Mouse (Mus musculus): Measurements from ENCODE around the gene Rftn1. TPM values are rescaled to one million over a fixed set of nuclear protein-coding genes. Genes with fewer than 3 reads are reported as not detected.

The Rftn1 gene
- total RNA-seq, 2 experiments from 2014 or later: 11.4 to 16.9 TPM

DNA sequence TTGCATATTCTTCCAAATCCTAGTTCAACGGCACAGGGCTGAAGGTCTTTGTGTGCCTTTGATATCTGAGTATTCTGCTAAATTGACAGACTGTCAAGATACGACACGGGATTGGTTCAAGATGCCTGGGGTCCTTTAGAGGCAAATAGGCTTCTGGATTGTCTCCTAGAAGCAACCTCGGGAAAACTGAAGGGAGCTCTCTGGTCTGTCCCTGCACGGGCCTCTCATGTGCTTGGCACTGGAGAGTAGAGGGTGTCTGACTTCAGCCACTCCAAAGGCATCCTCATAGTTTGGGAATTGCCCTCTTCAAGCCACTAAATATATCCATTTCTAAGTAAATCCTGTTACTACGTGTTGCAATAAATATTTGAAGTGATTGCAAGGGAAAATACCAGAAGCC, 98.6 kb downstream of the Rftn1 start:
- DNase-seq: no peak
- H3K4me3 ChIP-seq: no peak overlapping the region
- no peak for TF ChIP-seq CTCF (IDR thresholded peaks at IDR 0.05)
- peak overlapping the region; percentile 76 for H3K27ac ChIP-seq
- intact Hi-C loops (cut with DNase I): no loop called here

DNA sequence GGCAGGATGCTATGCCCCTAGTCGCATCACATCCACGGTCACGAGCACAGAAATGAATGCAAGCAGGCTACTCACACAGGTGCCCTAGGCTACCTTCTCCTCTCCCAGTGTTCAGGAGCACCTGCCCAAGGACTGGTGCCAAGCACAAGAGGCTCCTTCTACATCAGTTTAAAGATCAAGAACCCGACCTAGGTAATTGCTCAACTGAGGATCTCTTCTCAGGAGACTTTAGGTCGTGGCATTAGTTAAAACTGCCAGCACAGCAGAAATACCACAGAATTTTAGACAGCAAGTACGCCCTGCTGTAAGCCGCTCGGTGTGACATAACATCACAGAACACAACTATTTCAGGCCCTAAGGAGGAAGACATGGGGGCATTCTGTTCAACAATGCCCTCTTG, 100.7 kb downstream of the Rftn1 start:
- Histone ChIP-seq H3K4me3 (no peak overlapping the region), H3K27ac (no peak overlapping the region)
- TF ChIP-seq CTCF (IDR thresholded peaks at IDR 0.05): no peak
- no peak for DNase-seq
- intact Hi-C loops (cut with DNase I): no loop called here

DNA sequence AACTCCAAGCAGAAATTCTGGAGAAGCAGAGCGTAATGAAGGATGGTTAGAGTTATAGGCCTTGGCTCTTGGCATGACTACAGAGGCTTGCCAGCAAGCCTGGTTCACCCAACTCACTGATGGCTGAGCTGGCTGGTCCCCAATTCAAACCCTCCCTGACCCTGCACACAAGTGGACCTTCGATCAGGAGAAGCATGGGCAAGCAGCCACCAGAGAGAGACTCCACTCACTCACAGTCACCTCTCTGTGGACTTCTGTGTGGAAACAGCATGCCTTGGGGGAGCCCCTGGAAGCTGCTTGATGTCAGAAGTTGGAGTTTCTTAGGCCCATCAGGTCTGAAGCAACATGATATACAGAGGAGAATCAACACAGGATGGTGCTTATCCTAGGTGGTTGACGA, 102.4 kb downstream of the Rftn1 start:
- TF ChIP-seq CTCF (IDR thresholded peaks at IDR 0.05): no peak
- H3K4me3 ChIP-seq: no peak overlapping the region
- DNase-seq: no peak
- intact Hi-C loops (cut with DNase I): no loop called here
- H3K27ac ChIP-seq: no peak overlapping the region

DNA sequence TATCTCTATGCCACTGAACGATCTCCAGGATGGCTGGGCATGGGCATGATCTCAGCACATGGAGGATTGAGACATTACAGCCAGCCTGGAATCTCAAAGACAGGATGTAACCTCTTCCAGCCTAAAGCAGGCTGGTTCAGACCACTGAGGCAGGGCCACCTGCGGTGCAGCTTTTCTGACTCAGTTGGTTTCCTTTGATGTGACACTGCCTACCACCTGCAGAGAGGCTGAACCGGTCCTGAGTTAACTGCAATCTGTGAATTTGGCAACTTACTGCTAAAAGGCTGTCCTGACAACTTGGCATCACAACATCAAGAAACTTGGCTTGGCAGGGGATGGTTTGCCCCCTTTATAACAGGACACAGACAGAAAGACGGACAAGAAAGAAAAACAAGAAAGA, 103.6 kb downstream of the Rftn1 start:
- no peak overlapping the region for H3K4me3 ChIP-seq
- TF ChIP-seq CTCF (IDR thresholded peaks at IDR 0.05): no peak
- intact Hi-C loops (cut with DNase I): no loop called here
- no peak for DNase-seq
- no peak overlapping the region for H3K27ac ChIP-seq

DNA sequence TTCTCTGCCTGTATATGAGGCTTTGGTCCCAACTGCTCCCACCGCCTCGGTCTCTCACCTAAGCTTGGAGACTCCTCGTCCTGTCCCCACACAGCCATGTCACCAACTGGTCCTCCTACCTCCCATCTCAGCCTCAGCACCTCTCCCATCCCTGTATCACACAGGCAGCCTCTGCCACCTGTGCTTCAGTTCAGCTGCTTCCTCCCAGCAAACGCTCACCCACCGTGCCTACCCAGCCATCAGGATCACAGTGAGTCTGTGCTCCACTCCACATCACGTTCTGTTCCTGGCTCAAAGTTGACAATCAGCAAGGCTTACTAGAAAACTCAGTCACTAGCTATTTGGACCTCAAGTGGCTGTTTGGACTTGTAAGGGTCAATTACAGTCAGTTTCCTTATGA, 105.8 kb downstream of the Rftn1 start:
- no peak for TF ChIP-seq CTCF (IDR thresholded peaks at IDR 0.05)
- Histone ChIP-seq H3K27ac (no peak overlapping the region), H3K4me3 (no peak overlapping the region)
- no peak for DNase-seq
- intact Hi-C loops (cut with DNase I): no loop called here

DNA sequence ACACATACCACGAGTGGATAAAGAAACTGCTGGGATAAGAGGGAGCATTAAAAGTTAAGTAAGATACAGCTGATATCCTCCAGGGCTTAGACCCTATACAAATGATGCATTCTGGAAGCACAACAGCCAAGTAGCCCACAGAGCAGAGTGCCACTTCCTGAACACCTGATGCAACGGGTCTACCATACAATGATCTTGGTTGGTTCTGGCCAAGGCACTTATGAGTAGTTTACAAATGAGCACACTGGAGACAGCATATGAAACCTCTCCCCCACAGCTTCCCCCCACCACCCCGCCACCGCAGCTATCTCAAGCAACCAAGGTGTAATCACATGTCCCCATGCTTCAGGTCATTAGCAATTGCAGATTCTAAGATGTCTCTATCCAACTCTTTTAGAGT, 106.5 kb downstream of the Rftn1 start:
- no peak for TF ChIP-seq CTCF (IDR thresholded peaks at IDR 0.05)
- Histone ChIP-seq H3K4me3 (no peak overlapping the region), H3K27ac (no peak overlapping the region)
- no peak for DNase-seq
- intact Hi-C loops (cut with DNase I): no loop called here

DNA sequence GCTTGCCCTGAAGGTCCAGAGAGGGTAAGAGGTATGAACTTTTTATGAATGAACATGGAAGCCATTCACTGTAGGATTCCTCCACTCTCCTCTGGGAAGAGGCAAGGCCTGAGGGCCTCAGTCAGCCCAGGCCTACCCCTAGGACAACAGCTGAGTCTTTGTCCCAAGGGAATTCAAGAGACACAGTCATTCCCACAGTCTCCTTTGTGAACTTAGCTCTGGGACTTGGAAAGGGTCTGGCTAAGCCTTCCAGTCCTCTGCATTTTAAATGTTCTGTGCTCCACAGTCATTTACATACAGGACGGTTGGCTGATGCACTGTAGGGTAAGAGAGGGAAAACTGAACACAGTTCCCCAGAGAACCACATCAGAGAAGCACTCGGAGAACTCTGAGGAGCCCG, 107.5 kb downstream of the Rftn1 start:
- peak overlapping the region; percentile 20; the same call in 1 of the 2 replicates for H3K27ac ChIP-seq
- no peak for TF ChIP-seq CTCF (IDR thresholded peaks at IDR 0.05)
- no peak overlapping the region for H3K4me3 ChIP-seq
- DNase-seq: no peak
- intact Hi-C loops (cut with DNase I): no loop called here

DNA sequence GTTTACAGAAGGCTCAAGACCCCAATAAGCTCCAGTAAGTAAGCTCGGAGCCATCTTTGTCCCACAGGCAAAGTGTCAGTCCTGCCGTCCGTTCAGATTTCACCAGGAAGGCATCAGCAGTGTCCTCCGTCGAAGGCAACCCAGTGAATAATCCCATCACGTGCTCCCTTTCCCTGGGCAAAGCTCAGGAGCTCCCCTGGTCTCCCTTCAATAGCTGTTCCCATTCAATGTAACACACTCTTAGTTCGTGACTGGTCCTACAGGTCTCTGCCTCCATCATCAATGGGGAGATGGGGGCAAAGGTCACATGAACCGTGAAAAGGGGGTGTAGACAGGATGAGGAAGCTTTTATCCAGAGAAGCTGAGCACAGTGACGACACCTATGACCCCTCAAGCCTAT, 108.8 kb downstream of the Rftn1 start:
- Histone ChIP-seq H3K4me3 (no peak overlapping the region), H3K27ac (no peak overlapping the region)
- no peak for TF ChIP-seq CTCF (IDR thresholded peaks at IDR 0.05)
- intact Hi-C loops (cut with DNase I): no loop called here
- no peak for DNase-seq

DNA sequence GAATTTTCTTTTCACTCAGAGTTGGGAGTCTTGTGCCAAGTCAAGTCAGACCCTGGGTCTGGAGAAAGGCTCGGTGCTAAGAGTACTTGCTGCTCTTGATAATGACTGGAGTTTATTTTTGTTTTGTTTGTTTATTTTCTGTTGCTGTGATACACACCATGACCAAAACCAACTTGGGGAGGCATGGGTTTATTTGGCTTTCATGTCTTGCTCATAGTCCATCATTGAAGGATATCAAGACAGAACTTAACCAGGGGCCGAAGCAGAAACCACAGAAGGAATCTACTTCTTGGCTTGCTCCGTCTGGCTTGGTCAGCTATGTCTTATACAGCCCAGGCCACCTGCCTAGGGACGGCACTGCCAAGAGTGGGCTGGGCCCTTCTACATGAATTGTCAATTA, 109.5 kb downstream of the Rftn1 start:
- Histone ChIP-seq H3K27ac (peak overlapping the region; percentile 9; the same call in 1 of the 2 replicates), H3K4me3 (no peak overlapping the region)
- intact Hi-C loops (cut with DNase I): no loop called here
- no peak for TF ChIP-seq CTCF (IDR thresholded peaks at IDR 0.05)
- DNase-seq: no peak

DNA sequence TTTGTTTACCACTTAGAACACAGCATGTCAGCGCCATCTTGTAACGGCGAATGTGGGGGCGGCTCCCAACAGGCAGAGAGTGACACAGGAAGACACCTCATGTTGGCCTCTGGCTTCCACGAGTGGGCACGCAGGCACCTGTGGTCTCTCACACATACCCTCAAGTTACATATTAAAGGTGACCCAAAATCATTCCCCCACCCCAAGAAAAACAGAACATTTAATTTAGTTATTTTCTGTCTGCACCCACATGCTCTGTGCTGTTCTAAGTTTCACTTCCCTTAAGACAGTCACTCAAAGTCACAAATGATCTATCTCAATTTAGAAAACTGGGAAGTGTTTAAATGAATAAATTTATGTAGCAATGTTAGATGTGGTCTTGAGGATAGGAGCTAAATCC, 111.7 kb downstream of the Rftn1 start:
- H3K27ac ChIP-seq: no peak overlapping the region
- TF ChIP-seq CTCF (IDR thresholded peaks at IDR 0.05): no peak
- DNase-seq: no peak
- intact Hi-C loops (cut with DNase I): no loop called here
- no peak overlapping the region for H3K4me3 ChIP-seq

DNA sequence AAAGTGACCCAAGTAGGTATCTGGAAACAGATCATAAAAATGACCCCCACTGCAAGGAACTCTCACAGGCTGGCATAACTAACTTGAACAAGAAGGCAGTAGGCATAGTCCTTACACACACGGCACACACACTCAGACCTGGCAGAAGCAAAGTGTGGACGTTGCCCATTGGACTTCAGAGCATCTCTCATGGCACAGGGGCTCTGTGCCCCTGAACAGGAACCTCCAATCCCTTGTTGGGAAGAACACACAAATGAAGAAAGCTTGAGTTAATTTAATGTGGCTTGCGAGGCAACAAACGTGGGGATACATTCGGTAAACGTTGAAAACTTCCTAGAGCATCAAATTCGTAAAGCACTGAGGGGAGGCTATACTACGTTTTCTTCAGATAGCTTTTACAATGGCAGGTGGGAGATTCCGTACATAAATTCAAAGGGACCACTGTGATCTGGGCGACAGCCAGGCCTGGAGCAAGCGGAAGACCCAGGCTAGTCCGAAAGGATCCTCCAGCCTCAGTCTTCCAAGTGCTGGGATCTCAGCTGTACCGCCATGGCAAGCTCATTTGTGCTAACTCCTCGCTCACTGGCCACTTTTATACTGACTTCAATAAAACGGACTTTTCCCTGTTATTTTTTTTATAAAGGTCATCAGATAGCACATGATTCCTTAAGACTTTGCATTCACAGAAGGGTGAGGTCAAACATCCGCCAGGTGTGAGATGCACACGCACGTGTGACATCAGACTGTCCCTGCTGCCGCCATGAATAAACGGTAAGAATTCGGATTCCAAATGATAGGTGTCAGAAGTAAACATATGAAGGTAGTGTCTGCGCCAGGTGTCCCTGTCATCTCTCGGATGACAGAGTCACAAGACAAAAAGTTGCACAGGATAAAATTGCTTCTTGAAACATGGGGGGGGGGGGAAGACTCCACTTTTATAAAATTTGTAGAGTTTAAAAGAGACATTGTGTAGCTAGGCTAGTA, 117.2 kb downstream of the Rftn1 start:
- DNase-seq: no peak
- no peak for TF ChIP-seq CTCF (IDR thresholded peaks at IDR 0.05)
- Histone ChIP-seq H3K4me3 (no peak overlapping the region), H3K27ac (no peak overlapping the region)
- intact Hi-C loops (cut with DNase I): no loop called here

DNA sequence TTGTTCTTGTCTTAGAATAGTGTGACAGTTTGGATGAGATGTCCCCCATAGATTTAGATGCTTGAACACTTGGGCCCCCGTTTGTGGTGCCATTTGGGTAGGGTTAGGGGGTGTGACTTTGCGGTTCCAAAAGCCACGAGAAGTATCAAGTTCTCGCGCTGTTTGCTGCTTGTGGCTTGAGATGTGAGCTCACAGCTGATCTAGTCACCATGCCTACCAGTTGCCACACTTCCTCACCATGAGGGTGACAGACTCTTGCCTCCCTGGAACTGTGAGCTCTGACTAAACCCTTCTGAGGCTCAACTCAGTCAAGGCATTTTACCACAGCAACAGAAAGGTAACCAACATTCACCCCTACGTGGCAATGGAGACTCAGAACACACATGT, 118.9 kb downstream of the Rftn1 start:
- no peak for TF ChIP-seq CTCF (IDR thresholded peaks at IDR 0.05)
- intact Hi-C loops (cut with DNase I): loop anchor here (2.0 kb wide), 1 partner anchor 49 kb away; no protein-coding TSS in a partner anchor
- no peak overlapping the region for H3K4me3 ChIP-seq
- DNase-seq: no peak
- no peak overlapping the region for H3K27ac ChIP-seq

DNA sequence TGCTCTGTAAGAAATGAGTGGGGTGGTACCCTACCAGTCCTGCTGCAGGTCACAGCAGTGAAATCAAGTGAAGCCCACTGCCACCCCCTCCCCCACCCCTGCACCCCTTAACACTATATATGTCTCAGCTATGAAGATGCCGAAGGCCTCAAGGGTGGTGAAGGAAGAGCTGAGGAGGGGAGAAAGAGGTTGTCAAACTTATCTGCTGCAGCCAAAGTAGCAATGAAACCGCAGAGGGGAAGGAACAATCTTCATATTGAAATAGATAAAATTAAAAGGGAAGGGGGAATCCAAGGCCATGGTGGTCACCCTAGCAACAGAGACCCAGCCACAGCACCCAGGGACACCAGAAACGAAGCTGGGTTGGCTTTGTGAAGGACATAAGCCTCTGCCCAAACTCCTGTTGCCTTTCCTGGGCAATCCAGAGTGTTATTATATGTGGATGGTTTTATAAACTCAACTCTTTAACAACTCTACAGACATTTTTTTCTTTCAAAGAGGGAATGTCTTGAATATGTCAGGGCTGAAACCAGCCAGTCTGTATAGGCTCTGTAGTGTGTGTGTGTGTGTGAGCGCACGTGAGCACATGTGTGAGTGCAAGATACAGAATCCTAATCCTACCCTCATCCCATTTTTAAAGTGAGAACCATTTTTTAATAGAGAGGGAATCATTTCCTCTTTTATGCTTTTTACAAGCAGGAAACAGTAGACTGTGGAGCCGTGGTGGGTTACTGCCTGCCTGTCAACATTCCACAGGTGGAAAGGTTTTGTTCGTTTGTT, 119.5 kb downstream of the Rftn1 start:
- no peak for TF ChIP-seq CTCF (IDR thresholded peaks at IDR 0.05)
- intact Hi-C loops (cut with DNase I): loop anchor here (2.0 kb wide), 1 partner anchor 50 kb away; no protein-coding TSS in a partner anchor

More for the DNA sequence above, 119.5 kb downstream of the Rftn1 start:
- DNase-seq: no peak
- Histone ChIP-seq H3K4me3 (no peak overlapping the region), H3K27ac (peak overlapping the region; percentile 80)
